Mouse (Mus musculus): ENCODE measurements around the gene Epha8. TPM values are rescaled to one million over a fixed set of nuclear protein-coding genes. Genes with fewer than 3 reads are reported as not detected.
A peak's percentile ranks its signal among the peaks of the same experiment; 100 is the strongest.

The Epha8 gene
- polyA plus RNA-seq, 1 experiment from 2014 or later: 0.45 TPM

DNA sequence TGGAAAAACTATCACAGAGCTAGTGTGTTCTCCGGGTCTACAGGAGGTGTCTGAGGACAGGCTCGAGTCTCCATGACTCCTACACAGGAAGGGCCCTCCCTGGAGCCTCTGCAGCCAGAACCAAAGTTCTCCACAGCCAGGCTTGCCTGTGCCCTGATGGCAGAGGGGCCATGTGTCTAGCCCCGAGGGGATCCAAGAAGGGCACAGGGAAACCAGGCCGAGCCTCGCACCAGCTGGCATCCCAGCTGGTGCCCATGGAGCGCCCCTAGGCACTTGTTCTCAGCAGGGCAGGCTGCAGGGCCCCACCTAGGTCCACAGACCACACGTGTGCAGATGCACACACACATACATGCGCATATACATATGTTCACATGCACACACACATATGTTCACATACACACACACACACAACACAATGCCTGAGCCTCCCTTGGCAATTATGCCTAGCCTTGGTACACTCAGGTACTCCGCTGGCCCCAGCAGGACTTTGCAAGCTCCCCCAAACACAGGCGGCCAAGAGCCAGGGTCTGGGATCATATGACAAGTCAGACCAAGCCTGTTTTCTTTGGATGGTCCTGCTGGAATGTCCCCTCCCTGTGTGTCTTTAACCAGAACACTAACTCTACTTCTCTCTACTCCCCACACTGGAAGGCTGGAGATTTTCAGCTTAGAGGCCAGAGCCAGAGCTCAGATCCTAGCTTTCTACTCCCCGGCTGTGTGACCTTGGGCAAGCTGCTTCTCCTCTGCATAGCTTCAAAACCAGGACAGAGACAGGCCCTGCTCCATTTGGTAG, 11.9 kb downstream of the Epha8 start:
- peaks cover 100% of the 10 kb centered on the region for H3K27me3 ChIP-seq (ENCODE audit: insufficient read depth, poor library complexity, severe bottlenecking)
- H3K9me3 ChIP-seq: no peaks in the 10 kb centered on the region
- peaks cover 11% of the 10 kb centered on the region; the same call in 1 of the 2 replicates for H3K4me1 ChIP-seq
- WGBS: 72% methylated on average over 11 of the region's 11 CpGs
- no peak overlapping the region for H3K27ac ChIP-seq
- no peak overlapping the region for H3K4me3 ChIP-seq
- DNase-seq (ENCODE audit: low spot score): no peak
- no peaks in the 10 kb centered on the region for H3K36me3 ChIP-seq

DNA sequence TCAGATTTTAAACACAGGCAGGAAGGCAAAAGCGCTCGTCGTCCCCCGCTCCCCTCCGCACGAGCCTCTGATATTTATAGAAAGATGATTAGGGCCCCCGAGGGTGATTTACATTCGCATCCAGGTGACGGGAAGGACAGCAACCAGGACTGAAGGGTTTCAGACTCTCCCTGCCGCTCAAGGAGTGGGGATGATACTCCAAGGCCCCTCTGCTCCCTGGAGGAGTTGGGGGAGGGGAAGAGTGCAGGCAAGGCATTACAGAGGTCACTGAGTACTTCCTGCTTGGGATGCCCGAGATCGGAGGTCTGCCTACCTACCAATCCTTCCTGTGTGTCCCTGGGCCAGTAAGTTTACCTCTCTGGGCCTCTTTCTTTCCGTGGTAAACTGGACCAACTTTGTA, 13.4 kb downstream of the Epha8 start:
- H3K36me3 ChIP-seq: no peaks in the 10 kb centered on the region
- DNase-seq (ENCODE audit: low spot score): no peak
- peaks cover 11% of the 10 kb centered on the region; the same call in 1 of the 2 replicates for H3K4me1 ChIP-seq
- peak overlapping the region; percentile 18; the same call in 1 of the 2 replicates for H3K4me3 ChIP-seq
- 17% methylated on average over 13 of the region's 13 CpGs for WGBS
- no peaks in the 10 kb centered on the region for H3K9me3 ChIP-seq
- H3K27ac ChIP-seq: no peak overlapping the region
- peaks cover 100% of the 10 kb centered on the region for H3K27me3 ChIP-seq (ENCODE audit: insufficient read depth, poor library complexity, severe bottlenecking)

DNA sequence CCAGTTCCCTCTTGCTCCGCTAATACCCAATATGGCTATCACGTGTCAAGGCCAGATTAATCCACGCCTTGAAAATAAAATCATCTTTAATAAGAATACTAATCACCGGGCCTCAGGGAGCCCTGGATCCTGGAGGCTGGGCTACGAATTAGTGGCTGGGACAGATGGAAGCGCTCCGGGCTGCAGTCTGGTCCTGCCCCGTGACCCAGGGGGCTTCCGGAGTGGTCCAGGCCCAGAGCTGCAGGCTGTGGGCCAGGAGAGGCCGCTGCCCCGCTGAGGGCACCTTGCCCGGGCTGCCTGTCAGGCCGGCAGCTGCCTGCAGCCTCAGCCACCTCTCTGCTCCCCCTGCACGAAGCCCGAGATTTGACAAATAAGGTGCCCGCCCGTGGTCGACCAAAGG, 13.9 kb downstream of the Epha8 start:
- H3K9me3 ChIP-seq: no peaks in the 10 kb centered on the region
- peaks cover 100% of the 10 kb centered on the region for H3K27me3 ChIP-seq (ENCODE audit: insufficient read depth, poor library complexity, severe bottlenecking)
- DNase-seq (ENCODE audit: low spot score): no peak
- H3K36me3 ChIP-seq: no peaks in the 10 kb centered on the region
- H3K4me1 ChIP-seq: peaks cover 11% of the 10 kb centered on the region; the same call in 1 of the 2 replicates
- H3K27ac ChIP-seq: no peak overlapping the region
- H3K4me3 ChIP-seq: peak overlapping the region; percentile 18; the same call in 1 of the 2 replicates
- WGBS: 26% methylated on average over 18 of the region's 18 CpGs

DNA sequence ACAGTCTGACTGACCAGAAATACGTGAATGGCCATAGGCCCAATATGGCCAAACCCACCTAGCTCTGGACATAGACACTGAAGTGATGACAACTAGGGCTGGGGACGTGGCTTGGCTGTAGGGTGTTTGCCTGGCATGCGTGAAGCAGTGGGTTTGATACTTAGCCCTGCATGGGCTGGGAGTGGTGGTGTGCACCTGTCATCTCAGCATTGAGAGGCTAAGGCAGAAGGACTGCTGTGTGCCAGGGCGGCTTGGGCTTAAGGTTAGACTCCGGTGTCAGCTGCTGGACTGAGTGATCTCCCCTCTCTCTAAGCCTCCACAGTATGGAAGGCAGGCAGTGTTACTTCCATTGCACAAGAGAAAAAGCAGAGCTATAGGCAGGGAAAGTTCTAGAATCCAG, 18.7 kb downstream of the Epha8 start:
- H3K27me3 ChIP-seq (ENCODE audit: insufficient read depth, poor library complexity, severe bottlenecking): peaks cover 100% of the 10 kb centered on the region

DNA sequence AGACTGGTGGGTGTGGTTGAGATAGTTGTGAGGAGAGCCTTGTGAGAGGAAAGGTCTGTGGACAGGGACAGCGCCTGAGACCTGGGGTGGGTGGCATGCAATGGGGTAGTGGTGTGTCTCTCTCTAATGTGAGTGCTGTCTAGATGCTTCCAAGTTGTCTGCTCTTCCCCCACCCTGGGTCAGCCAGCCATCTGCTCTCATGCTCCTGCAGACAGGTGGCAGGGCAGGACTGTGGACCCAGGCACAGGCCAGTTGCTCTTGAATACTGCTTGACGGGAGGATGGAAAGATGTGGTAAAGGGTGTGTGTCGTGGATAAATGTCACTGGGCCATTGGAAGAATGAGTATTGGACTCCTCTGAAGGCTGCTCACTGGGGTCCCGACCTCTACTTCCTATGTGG, 19.3 kb downstream of the Epha8 start:
- WGBS: 71% methylated on average over 4 of the region's 4 CpGs
- Histone ChIP-seq H3K4me1 (peaks cover 24% of the 10 kb centered on the region), H3K27me3 (ENCODE audit: insufficient read depth, poor library complexity, severe bottlenecking) (peaks cover 100% of the 10 kb centered on the region), H3K27ac (no peak overlapping the region), H3K9me3 (no peaks in the 10 kb centered on the region), H3K36me3 (no peaks in the 10 kb centered on the region), H3K4me3 (no peak overlapping the region)
- no peak for DNase-seq (ENCODE audit: low spot score)

More for the DNA sequence above, 18.7 kb downstream of the Epha8 start:
- Histone ChIP-seq H3K27ac (no peak overlapping the region), H3K4me3 (no peak overlapping the region), H3K36me3 (no peaks in the 10 kb centered on the region), H3K4me1 (peaks cover 28% of the 10 kb centered on the region), H3K9me3 (no peaks in the 10 kb centered on the region)
- DNase-seq (ENCODE audit: low spot score): no peak
- WGBS: 72% methylated on average over 5 of the region's 5 CpGs

DNA sequence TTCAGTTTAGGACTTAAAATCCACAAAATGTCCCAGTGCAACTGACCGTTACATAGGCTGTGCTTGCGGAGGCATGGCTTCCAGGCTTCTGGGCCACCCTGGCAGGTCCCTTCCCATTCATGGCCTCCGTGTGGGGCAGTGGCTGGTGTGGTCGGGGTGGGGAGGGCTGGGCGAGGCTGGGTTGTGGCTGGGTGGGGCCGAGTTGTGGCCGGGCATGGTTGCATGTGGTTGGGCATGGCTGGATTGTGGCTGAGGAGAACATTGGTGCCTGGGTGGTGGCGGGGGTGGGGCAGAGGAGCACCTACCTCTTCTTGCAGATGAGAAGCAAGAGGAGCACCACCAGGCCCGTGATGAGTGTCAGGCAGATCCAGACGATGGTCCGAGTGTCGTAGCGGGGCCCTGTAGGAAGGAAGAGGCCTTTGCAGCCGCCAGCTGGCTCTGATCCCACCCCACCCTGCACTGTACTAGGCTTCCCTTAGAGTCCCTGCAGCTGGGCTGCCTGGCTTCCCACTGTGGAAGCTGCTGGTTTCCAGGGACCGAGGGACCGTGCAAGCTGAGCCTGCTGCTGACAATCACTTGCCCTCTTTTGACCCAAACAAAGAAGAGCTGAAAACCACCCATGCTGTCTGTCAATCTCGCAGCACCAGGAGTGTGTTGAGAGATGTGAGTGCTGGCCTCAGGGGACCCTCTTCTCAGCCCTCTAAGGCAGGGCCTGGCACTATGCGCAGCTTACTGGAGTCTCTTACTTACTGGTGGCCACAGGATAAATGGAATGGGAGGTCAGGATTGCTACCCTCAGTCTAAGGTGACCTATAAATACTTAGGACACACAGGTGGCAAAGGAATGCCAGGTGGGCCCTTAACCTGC, 21.6 kb downstream of the Epha8 start:
- no peak for DNase-seq (ENCODE audit: low spot score)
- peaks cover 100% of the 10 kb centered on the region for H3K27me3 ChIP-seq (ENCODE audit: insufficient read depth, poor library complexity, severe bottlenecking)
- peaks cover 31% of the 10 kb centered on the region for H3K4me1 ChIP-seq
- H3K27ac ChIP-seq: no peak overlapping the region
- no peaks in the 10 kb centered on the region for H3K9me3 ChIP-seq
- WGBS: 41% methylated on average over 18 of the region's 18 CpGs
- no peak overlapping the region for H3K4me3 ChIP-seq
- H3K36me3 ChIP-seq: no peaks in the 10 kb centered on the region

DNA sequence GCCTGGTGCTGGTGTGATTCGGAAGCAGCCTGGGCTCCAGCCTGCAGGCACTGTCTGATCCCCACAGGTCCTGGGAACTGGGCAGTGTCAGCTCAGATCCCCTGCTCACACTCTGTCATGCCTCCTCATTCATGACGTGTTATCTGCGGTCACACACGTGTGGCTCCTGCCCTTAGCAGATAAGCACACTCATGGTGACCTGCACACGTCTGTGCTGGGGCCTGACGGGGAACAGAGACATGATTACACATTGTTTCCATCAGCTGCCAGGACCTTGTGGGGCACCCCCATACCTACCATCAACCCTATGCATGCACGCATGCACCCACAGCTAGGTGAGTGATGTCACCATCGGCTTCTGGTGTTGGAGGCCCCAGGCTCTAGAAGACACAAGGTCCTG, 26.1 kb downstream of the Epha8 start:
- H3K27me3 ChIP-seq (ENCODE audit: insufficient read depth, poor library complexity, severe bottlenecking): peaks cover 99% of the 10 kb centered on the region
- 66% methylated on average over 8 of the region's 8 CpGs for WGBS
- H3K27ac ChIP-seq: no peak overlapping the region
- no peaks in the 10 kb centered on the region for H3K36me3 ChIP-seq
- no peaks in the 10 kb centered on the region for H3K9me3 ChIP-seq
- H3K4me3 ChIP-seq: no peak overlapping the region
- H3K4me1 ChIP-seq: peaks cover 21% of the 10 kb centered on the region
- DNase-seq (ENCODE audit: low spot score): no peak

DNA sequence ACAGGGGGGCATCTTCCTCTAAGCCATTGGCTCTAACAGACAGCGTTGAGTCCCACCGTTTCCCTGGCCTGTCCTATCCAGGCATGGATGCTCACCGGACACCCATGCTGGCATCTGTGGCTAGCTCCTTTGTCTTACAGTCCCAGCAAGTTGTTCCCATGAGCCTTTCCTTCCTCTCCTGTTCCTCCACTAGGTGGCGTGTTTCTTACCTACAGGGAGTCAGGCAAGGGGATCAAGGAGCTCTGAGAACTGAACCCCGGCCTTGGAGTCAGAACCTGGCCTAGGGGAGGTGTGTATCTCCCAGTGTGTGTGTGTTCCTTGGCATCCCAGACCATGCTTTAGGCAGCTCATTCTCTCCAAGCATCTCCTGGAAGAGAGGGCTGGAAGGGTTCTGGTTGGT, 27.7 kb downstream of the Epha8 start:
- no peaks in the 10 kb centered on the region for H3K9me3 ChIP-seq
- no peak for DNase-seq (ENCODE audit: low spot score)
- H3K4me1 ChIP-seq: 0 out of 2 replicates have a peak, but pooled peaks cover 8% of the 10 kb centered on the region
- peaks cover 98% of the 10 kb centered on the region for H3K27me3 ChIP-seq (ENCODE audit: insufficient read depth, poor library complexity, severe bottlenecking)
- no peak overlapping the region for H3K4me3 ChIP-seq
- H3K27ac ChIP-seq: no peak overlapping the region
- 14% methylated on average over 5 of the region's 5 CpGs for WGBS
- no peaks in the 10 kb centered on the region for H3K36me3 ChIP-seq

DNA sequence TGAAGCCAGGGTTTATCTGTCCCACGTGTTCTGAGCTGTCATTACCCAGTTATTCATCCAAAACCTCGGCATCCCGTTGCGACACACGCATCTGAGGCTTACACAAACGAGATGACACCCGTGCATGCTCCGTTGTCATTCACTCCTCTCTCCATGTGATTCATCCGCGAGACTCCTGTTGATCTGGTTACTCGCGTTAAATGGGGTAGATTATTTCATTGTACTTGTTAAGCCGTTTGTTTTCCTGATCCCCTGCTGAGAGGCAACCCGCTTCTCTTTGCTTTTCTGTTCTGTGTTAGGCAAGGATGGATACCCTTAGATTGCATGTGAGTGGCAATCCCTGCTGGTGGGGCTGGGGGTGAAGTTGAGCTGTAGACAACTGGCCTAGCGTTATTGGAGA, 30.8 kb downstream of the Epha8 start:
- WGBS: 22% methylated on average over 15 of the region's 15 CpGs
- no peak for DNase-seq (ENCODE audit: low spot score)
- no peak overlapping the region for H3K4me3 ChIP-seq
- H3K9me3 ChIP-seq: no peaks in the 10 kb centered on the region
- no peaks in the 10 kb centered on the region for H3K4me1 ChIP-seq
- no peak overlapping the region for H3K27ac ChIP-seq
- H3K27me3 ChIP-seq (ENCODE audit: insufficient read depth, poor library complexity, severe bottlenecking): peaks cover 94% of the 10 kb centered on the region
- no peaks in the 10 kb centered on the region for H3K36me3 ChIP-seq

DNA sequence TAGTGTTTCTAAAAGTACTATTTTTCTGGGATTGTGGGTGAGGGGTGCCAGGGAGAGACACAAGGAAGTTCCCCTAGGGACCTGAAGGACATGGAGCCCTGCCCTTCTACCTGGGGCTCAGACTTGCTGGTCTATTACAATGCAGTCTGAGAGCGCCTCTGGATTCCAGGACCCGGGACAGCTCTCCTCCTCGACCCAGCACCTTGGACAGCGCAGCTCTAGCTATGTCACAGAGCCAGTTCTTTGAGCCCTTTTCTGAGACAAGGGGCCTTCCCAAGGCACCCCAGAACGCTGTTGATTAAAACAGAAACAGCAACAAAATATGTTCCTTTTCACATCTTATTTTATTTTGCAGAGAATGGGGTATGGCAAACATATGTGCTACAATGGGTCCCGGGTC, 32.1 kb downstream of the Epha8 start:
- peaks cover 90% of the 10 kb centered on the region for H3K27me3 ChIP-seq (ENCODE audit: insufficient read depth, poor library complexity, severe bottlenecking)
- H3K27ac ChIP-seq: no peak overlapping the region
- H3K4me1 ChIP-seq: no peaks in the 10 kb centered on the region
- DNase-seq (ENCODE audit: low spot score): peak; percentile 90
- no peaks in the 10 kb centered on the region for H3K9me3 ChIP-seq
- WGBS: 5% methylated on average over 6 of the region's 6 CpGs
- no peaks in the 10 kb centered on the region for H3K36me3 ChIP-seq
- H3K4me3 ChIP-seq: no peak overlapping the region

DNA sequence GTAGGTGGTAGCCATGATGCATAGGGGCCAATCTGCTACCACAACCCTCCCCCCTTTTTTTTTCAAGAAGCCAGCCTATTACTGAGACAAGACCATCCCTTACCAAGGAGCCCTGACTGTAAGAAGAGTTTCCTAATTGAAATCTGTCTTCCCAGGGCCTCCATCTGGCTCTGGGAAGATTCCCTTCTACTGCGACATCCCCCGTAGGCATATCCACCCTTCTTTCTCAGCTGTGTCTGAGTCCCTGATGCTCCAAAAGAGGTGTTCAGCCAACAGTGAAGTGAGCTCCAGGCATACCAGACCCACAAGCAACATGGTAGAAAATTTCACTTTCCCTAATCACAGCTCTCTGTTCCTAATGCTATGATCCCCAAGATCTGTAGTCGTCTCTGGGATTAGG, 37.1 kb downstream of the Epha8 start:
- Histone ChIP-seq H3K27ac (no peak overlapping the region), H3K4me3 (no peak overlapping the region), H3K9me3 (no peaks in the 10 kb centered on the region), H3K4me1 (peaks cover 3% of the 10 kb centered on the region; the same call in 1 of the 2 replicates), H3K36me3 (no peaks in the 10 kb centered on the region), H3K27me3 (ENCODE audit: insufficient read depth, poor library complexity, severe bottlenecking) (peaks cover 85% of the 10 kb centered on the region)
- no peak for DNase-seq (ENCODE audit: low spot score)
- WGBS: 73% methylated on average over 3 of the region's 3 CpGs

DNA sequence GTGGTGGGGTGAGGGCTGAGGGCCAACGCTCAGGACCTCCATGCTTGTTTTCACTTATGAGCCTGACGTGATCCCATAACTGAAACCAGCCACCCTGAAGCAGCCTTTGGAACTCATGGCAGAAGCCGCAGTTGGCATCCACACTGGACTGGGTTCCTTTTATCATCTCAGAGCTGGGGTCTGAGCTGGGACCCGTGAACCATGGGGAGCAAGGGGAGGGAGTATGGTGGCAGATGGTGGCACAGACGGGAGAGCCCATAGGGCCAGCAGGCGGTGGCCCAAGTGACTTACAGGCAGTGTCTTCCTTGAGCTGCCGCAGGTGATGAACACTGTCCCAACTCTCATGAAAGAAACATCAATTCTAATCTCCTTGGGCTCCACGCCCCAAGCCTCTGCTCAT, 37.8 kb downstream of the Epha8 start:
- Histone ChIP-seq H3K27me3 (ENCODE audit: insufficient read depth, poor library complexity, severe bottlenecking) (peaks cover 87% of the 10 kb centered on the region), H3K27ac (no peak overlapping the region), H3K4me3 (no peak overlapping the region), H3K9me3 (no peaks in the 10 kb centered on the region), H3K36me3 (no peaks in the 10 kb centered on the region), H3K4me1 (peaks cover 7% of the 10 kb centered on the region; the same call in 1 of the 2 replicates)
- 79% methylated on average over 8 of the region's 8 CpGs for WGBS
- no peak for DNase-seq (ENCODE audit: low spot score)

DNA sequence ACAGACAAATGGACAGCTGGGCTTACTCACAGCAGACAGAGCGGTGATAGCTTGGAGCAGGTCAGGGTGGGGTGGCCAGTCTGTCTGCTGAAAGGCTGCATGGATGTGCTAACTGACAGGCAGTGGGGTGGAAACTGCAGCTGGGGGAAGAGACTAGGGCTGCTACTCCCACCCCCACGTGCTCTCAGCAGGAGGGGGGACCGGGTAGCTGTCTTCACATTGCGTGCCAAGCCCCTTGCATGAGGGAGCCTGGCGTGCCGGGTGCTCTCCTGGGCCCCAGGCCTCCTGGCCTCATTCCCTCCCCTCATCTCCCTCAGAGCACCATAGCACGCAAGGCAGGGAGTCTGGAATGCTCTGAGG, 39.5 kb downstream of the Epha8 start:
- Histone ChIP-seq H3K4me1 (peaks cover 7% of the 10 kb centered on the region; the same call in 1 of the 2 replicates), H3K27me3 (ENCODE audit: insufficient read depth, poor library complexity, severe bottlenecking) (peaks cover 86% of the 10 kb centered on the region), H3K4me3 (no peak overlapping the region), H3K27ac (no peak overlapping the region), H3K9me3 (no peaks in the 10 kb centered on the region), H3K36me3 (no peaks in the 10 kb centered on the region)
- DNase-seq (ENCODE audit: low spot score): no peak
- WGBS: 28% methylated on average over 7 of the region's 7 CpGs
